13 mouse cellular contexts compared by ENCODE assay signal in genomic region chr10:63026156-63026794, GRCm38 (mm10). TPM values are rescaled to one million over a fixed set of nuclear protein-coding genes. Genes with fewer than 3 reads are reported as not detected.
DNase-seq lines count a peak whose midpoint lies in the region; ATAC-seq and TF ChIP-seq lines count a peak whose summit lies in the region.
"Had no signal": no experiment of that assay in that cellular context is flagged by ENCODE, and none has a peak within 500 bp of the region (broad histone marks: within the 10 kb centered on the region; RNA-seq: fewer than 3 reads in every experiment).

No protein-coding gene starts in this region.

- H3K9ac ChIP-seq in forebrain, embryonic 16.5 days (replicated peaks; ENCODE audit: low read depth, low read length) = peak overlapping the region; percentile 50
- no peak overlapping the region for H3K9ac ChIP-seq in intestine, postnatal 0 days (ENCODE audit: low read depth, low read length)
- H3K9ac ChIP-seq: embryonic facial prominence, embryonic 15.5 days had no signal

- ATAC-seq in forebrain, embryonic 16.5 days = no peak
- ATAC-seq in intestine, postnatal 0 days = no peak

- H3K4me3 ChIP-seq in forebrain, embryonic 16.5 days (replicated peaks; ENCODE audit: low read length) = peak overlapping the region; percentile 20
- H3K4me3 ChIP-seq in midbrain, embryonic 10.5 days = peak overlapping the region; percentile 97
- H3K4me3 ChIP-seq in intestine, postnatal 0 days (ENCODE audit: low read depth, low read length) = no peak overlapping the region
- H3K4me3 ChIP-seq: embryonic facial prominence, embryonic 15.5 days had no signal

- no peaks in the 10 kb centered on the region for H3K9me3 ChIP-seq in forebrain, embryonic 16.5 days (ENCODE audit: control insufficient read depth, low read length)
- H3K9me3 ChIP-seq in midbrain, embryonic 10.5 days (replicated peaks) = no peaks in the 10 kb centered on the region
- H3K9me3 ChIP-seq in intestine, postnatal 0 days (ENCODE audit: control insufficient read depth) = no peaks in the 10 kb centered on the region
- H3K9me3 ChIP-seq: embryonic facial prominence, embryonic 15.5 days had no signal

- H3K4me1 ChIP-seq in forebrain, embryonic 16.5 days (replicated peaks; ENCODE audit: control insufficient read depth, insufficient read depth, low read length) = peaks cover 31% of the 10 kb centered on the region
- peaks cover 53% of the 10 kb centered on the region for H3K4me1 ChIP-seq in midbrain, embryonic 10.5 days
- peaks cover 3% of the 10 kb centered on the region; the same call in 1 of the 2 replicates for H3K4me1 ChIP-seq in intestine, postnatal 0 days (replicated peaks; ENCODE audit: control insufficient read depth, insufficient read depth, low read length)

- WGBS in forebrain, embryonic 16.5 days = under 1% methylated on average over 8 of the region's 8 CpGs
- 8% methylated on average over 8 of the region's 8 CpGs for WGBS in midbrain, embryonic 10.5 days
- 74% methylated on average over 8 of the region's 8 CpGs for WGBS in intestine, postnatal 0 days

- no peak for TF ChIP-seq CTCF in intestine, postnatal 0 days (IDR thresholded peaks at IDR 0.05; ENCODE audit: low read depth)

- no peaks in the 10 kb centered on the region for H3K27me3 ChIP-seq in forebrain, embryonic 16.5 days (replicated peaks; ENCODE audit: control insufficient read depth, insufficient read depth, low read length)
- no peaks in the 10 kb centered on the region for H3K27me3 ChIP-seq in midbrain, embryonic 10.5 days (ENCODE audit: low read depth, poor library complexity, severe bottlenecking)
- no peaks in the 10 kb centered on the region for H3K27me3 ChIP-seq in intestine, postnatal 0 days (replicated peaks; ENCODE audit: control insufficient read depth, insufficient read depth, low read length)
- H3K27me3 ChIP-seq: embryonic facial prominence, embryonic 15.5 days had no signal

- DNase-seq in right cerebral cortex, postnatal 10 days (ENCODE audit: low spot score in 2 of 2) = peak; percentile 62 to 75
- DNase-seq in right cerebral cortex, postnatal 25 days = no peak
- peak; percentile 77 for DNase-seq in midbrain, embryonic 10.5 days (ENCODE audit: low spot score)
- no peak for DNase-seq in gastrocnemius, adult 8-10 months (ENCODE audit: low spot score in 2 of 2)
- no peak for DNase-seq in gastrocnemius, postnatal 4 days (ENCODE audit: low spot score in 2 of 2)
- DNase-seq in adrenal gland, adult 18-20 months (ENCODE audit: low spot score in 2 of 2) = no peak
- DNase-seq: adrenal gland, postnatal 14 days; right cerebral cortex, postnatal 14 days; thymus, adult 18-20 months had no signal

- H3K4me2 ChIP-seq in forebrain, embryonic 16.5 days (ENCODE audit: low read length) = peak overlapping the region; percentile 81
- no peak overlapping the region for H3K4me2 ChIP-seq in intestine, postnatal 0 days (replicated peaks; ENCODE audit: low read depth)

- no peaks in the 10 kb centered on the region for H3K36me3 ChIP-seq in forebrain, embryonic 16.5 days (ENCODE audit: control insufficient read depth, insufficient read depth)
- H3K36me3 ChIP-seq in midbrain, embryonic 10.5 days = no peaks in the 10 kb centered on the region
- H3K36me3 ChIP-seq in intestine, postnatal 0 days (ENCODE audit: control insufficient read depth, insufficient read depth) = no peaks in the 10 kb centered on the region
- H3K36me3 ChIP-seq: embryonic facial prominence, embryonic 15.5 days had no signal

- H3K27ac ChIP-seq in forebrain, embryonic 16.5 days (ENCODE audit: low read length) = peak overlapping the region; percentile 100
- H3K27ac ChIP-seq in midbrain, embryonic 10.5 days (replicated peaks) = peak overlapping the region; percentile 100
- no peak overlapping the region for H3K27ac ChIP-seq in intestine, postnatal 0 days (ENCODE audit: low read depth, low read length)

RNA-seq across cellular contexts. Expression of gene Pbld2, which starts 2.2 kb away (rescaled TPM):
- polyA plus RNA-seq in forebrain, embryonic 16.5 days (2015; fragmentation: Nextera tagmentation; extraction: Ambion mirVana) = 1.3 and 1.7 TPM in 2 replicates
- 0.89 and 1.1 TPM in 2 replicates for polyA plus RNA-seq in midbrain, embryonic 10.5 days (2016; fragmentation: Nextera tagmentation; extraction: Ambion mirVana)
- 36.2 and 43.7 TPM in 2 replicates for polyA plus RNA-seq in intestine, postnatal 0 days (2015; fragmentation: Nextera tagmentation; extraction: Ambion mirVana)
- 1 to 10 TPM; 2.0 to 3.5 (median 2.6) TPM for total RNA-seq in gastrocnemius, adult 8-10 months (2022)
- total RNA-seq in gastrocnemius, postnatal 4 days (2021) = 1 to 10 TPM; 2.0 to 3.0 TPM
- total RNA-seq in adrenal gland, adult 18-20 months (2021) = 1 to 10 TPM; 4.2 to 4.9 TPM
- total RNA-seq: megakaryocyte progenitor cell, adult 5-6 weeks had no signal

RNA-seq across cellular contexts. Expression of gene Hnrnph3, which starts 2.3 kb away (rescaled TPM):
- polyA plus RNA-seq in forebrain, embryonic 16.5 days (2015; fragmentation: Nextera tagmentation; extraction: Ambion mirVana) = 196 and 205 TPM in 2 replicates
- 215 and 228 TPM in 2 replicates for polyA plus RNA-seq in midbrain, embryonic 10.5 days (2016; fragmentation: Nextera tagmentation; extraction: Ambion mirVana)
- polyA plus RNA-seq in intestine, postnatal 0 days (2015; fragmentation: Nextera tagmentation; extraction: Ambion mirVana) = 21.2 and 25.0 TPM in 2 replicates
- 10 to 100 TPM; 14.6 to 19.3 (median 17.8) TPM for total RNA-seq in gastrocnemius, adult 8-10 months (2022)
- 10 to 100 TPM; 27.7 to 35.1 TPM for total RNA-seq in gastrocnemius, postnatal 4 days (2021)
- total RNA-seq in adrenal gland, adult 18-20 months (2021) = 10 to 100 TPM; 51.1 to 53.6 TPM

RNA-seq across cellular contexts. Expression of gene Pbld1, which starts 33.7 kb away (rescaled TPM):
- 0.62 and 0.99 TPM in 2 replicates for polyA plus RNA-seq in forebrain, embryonic 16.5 days (2015; fragmentation: Nextera tagmentation; extraction: Ambion mirVana)
- 1.3 and 1.5 TPM in 2 replicates for polyA plus RNA-seq in midbrain, embryonic 10.5 days (2016; fragmentation: Nextera tagmentation; extraction: Ambion mirVana)
- polyA plus RNA-seq in intestine, postnatal 0 days (2015; fragmentation: Nextera tagmentation; extraction: Ambion mirVana) = 1.8 and 2.1 TPM in 2 replicates
- under 1 TPM; 0.36 to 0.99 (median 0.47) TPM for total RNA-seq in gastrocnemius, adult 8-10 months (2022)
- under 1 TPM; 0.54 to 0.69 TPM for total RNA-seq in gastrocnemius, postnatal 4 days (2021)
- 1 to 10 TPM; 1.5 to 2.9 TPM for total RNA-seq in adrenal gland, adult 18-20 months (2021)

RNA-seq across cellular contexts. Expression of gene Rufy2, which starts 46.3 kb away (rescaled TPM):
- 60.5 and 73.0 TPM in 2 replicates for polyA plus RNA-seq in forebrain, embryonic 16.5 days (2015; fragmentation: Nextera tagmentation; extraction: Ambion mirVana)
- polyA plus RNA-seq in midbrain, embryonic 10.5 days (2016; fragmentation: Nextera tagmentation; extraction: Ambion mirVana) = 24.9 and 25.3 TPM in 2 replicates
- polyA plus RNA-seq in intestine, postnatal 0 days (2015; fragmentation: Nextera tagmentation; extraction: Ambion mirVana) = 13.9 and 18.8 TPM in 2 replicates
- total RNA-seq in gastrocnemius, adult 8-10 months (2022) = 1 to 10 TPM; 3.8 to 5.0 (median 4.4) TPM
- total RNA-seq in gastrocnemius, postnatal 4 days (2021) = 10 to 100 TPM; 14.4 to 22.2 TPM
- total RNA-seq in adrenal gland, adult 18-20 months (2021) = 10 to 100 TPM in 1 of 2 experiments, 1 to 10 TPM in 1; 9.5 to 10.0 TPM

Comparison
In these comparisons a context has a peak if more than half of its experiments do, and no peak if none do; other contexts are left out.
1. DNase-seq: peak in right cerebral cortex, postnatal 10 days (2 of 2) and midbrain, embryonic 10.5 days (single experiment); none in right cerebral cortex, postnatal 25 days (single experiment), gastrocnemius, adult 8-10 months (0 of 2), gastrocnemius, postnatal 4 days (0 of 2) and adrenal gland, adult 18-20 months (0 of 2).